Mouse (Mus musculus): ENCODE results near the gene Ccer2.

Ccer2 gene

GRCm38 (mm10) chr7:28758623-28759022, 2.6 kb downstream of the Ccer2 start:
- DNase-seq (ENCODE audit: low spot score), result no peak

- DNase-seq (ENCODE audit: low spot score), result no peak
Measured at GRCm38 (mm10) chr7:28761907-28762306, 5.9 kb downstream of the Ccer2 start.

DNA sequence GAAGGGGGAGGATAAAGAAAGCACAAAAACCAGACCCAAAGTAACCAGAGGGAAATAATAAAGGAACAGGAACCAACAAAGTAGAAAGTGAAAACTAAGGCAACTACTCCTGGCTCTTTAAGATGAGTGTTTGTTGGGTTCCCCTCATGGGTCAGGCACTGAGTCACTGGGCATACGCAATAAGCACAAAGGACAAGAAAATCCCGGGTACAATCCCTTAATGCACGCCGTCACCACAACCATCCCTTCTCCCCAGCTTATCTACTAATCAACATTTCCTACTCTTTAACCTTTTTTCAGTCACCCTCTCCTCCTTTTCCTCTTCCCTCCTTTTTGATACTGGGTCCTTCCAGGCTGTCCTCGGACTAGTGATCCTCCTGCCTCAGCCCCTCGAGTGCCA, 9.2 kb downstream of the Ccer2 start:
- DNase-seq (ENCODE audit: low spot score), result no peak

- DNase-seq (ENCODE audit: low spot score), result peak; percentile 79
Measured at GRCm38 (mm10) chr7:28766173-28766879, 10.4 kb downstream of the Ccer2 start, which contains the start of gene Sirt2. TSS of gene Sirt2 (plus strand) at chr7:28766735.

DNA sequence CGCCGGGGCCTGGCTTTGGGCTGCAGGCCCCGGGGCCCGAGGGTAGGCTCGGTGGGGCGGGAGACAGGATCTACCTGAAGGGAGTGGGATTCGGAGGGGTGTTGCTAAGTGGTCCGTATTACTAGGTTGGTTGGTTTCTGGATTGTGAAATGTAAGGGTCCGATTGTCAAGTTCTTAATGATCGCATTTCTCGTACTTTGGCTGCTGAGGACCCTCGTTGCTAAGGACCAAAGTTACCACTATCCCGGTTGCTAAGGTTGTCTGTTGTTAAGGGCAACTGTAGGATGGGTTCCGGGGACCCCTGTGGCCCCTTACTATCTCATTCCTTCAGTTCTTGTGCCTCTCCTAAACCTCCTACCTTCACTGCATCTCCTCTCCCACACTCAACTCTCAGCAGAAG, 10.9 kb downstream of the Ccer2 start:
- DNase-seq (ENCODE audit: low spot score), result no peak

DNA sequence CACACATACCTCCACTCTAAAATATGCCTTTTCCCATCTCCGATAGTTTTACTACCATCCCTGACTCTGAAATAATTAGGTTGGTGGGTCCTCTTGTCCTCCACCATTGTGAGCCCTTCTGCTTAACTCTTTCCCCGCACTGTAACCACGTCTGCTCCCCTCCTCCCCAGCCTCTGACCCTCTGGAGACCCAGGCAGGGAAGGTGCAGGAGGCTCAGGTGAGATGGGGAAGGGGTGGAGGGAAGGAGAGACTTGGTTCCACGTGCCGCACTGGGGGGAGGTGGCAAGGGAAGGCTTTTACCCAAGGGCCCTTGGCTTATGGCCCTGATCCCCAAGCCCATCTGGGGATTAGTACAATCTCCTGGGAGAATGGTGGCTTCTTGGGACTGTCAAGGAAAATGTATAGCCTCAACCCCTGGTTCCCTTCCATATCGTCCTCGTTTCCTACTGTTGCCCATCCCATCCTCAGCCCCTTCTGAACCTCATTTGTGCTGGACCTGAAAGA, 11.5 kb downstream of the Ccer2 start, which contains the start of gene Nfkbib:
Nfkbib (minus strand) TSS at position 51 of the 504 bp plus-strand sequence.
- DNase-seq (ENCODE audit: low spot score), result no peak

- no peak for DNase-seq (ENCODE audit: low spot score)
Measured at GRCm38 (mm10) chr7:28769414-28769958, 13.5 kb downstream of the Ccer2 start.

GRCm38 (mm10) chr7:28770309-28770708, 14.3 kb downstream of the Ccer2 start:
- no peak for DNase-seq (ENCODE audit: low spot score)

DNA sequence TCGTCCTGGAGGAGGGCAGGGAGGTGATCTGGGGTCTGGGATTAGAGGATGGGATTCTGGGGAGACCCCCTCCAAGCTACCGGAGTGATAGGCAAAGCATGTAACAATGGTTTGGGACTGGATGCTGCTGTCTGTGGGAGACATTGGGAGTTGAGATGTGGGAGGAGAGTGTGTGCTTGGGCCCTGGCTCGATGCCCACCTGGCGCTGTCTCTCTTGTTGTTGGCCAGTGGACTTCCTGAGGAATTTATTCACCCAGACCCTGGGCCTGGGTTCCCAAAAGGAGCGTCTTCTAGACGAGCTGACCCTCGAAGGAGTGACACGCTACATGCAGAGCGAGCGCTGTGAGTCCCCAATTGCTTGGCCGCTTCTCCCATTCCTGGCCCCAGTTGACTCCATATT, 15.9 kb downstream of the Ccer2 start:
- DNase-seq (ENCODE audit: low spot score), result no peak

GRCm38 (mm10) chr7:28773163-28773562, 17.2 kb downstream of the Ccer2 start:
- DNase-seq (ENCODE audit: low spot score), result no peak

- no peak for DNase-seq (ENCODE audit: low spot score)
Measured at GRCm38 (mm10) chr7:28774164-28774563, 18.2 kb downstream of the Ccer2 start.

- no peak for DNase-seq (ENCODE audit: low spot score)
Measured at GRCm38 (mm10) chr7:28775129-28775528, 19.2 kb downstream of the Ccer2 start.

DNA sequence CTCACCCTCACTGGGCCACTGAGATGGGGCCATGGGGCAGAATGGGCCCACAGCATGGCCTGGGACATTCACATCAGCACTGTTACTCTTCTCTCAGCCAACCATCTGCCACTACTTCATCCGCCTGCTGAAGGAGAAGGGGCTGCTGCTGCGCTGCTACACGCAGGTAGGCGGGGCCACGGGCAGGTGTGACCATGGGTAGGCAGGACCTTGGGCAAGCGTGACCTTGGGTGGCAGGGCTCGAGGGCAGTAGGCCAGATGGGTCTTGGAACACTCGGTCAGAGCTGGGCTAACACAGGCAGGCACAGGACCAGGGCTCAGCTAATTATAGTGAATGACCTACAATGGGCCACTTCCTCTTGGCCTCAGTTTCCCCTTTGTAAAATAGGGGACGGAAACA, 22.9 kb downstream of the Ccer2 start:
- DNase-seq (ENCODE audit: low spot score), result no peak

DNA sequence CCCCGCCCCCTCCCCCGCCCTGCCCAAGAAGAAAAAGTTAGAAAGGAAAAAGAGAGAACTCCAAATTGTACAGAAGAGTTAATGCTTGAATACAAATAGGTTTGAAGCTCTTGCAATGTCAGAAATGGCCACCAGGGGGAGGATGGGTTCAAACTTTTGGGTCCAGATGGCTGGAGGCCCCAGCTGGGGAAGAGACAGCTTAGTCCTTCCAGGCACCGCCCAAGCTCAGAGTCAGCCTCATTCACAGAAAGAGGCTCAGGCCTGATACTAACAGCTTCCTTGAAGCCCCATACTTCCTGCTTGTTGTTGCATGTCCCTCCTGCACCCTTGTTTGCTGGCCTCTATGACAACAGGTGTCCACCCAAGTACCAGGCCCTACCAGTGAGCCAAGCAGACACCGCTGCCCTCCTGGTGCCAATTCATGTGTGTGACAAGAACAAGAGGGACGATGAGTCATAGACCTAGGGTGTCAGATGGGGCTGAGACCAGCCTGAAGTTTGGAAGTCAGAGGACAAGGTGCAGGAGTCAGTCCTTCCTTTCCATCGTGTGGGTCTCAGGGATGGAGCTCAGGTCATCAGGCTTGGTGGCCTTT, 24.2 kb downstream of the Ccer2 start:
- peak; percentile 66 for DNase-seq (ENCODE audit: low spot score)

GRCm38 (mm10) chr7:28780857-28781256, 24.9 kb downstream of the Ccer2 start:
- DNase-seq (ENCODE audit: low spot score), result no peak

- DNase-seq (ENCODE audit: low spot score), result no peak
Measured at GRCm38 (mm10) chr7:28781261-28781663, 25.3 kb downstream of the Ccer2 start.

DNA sequence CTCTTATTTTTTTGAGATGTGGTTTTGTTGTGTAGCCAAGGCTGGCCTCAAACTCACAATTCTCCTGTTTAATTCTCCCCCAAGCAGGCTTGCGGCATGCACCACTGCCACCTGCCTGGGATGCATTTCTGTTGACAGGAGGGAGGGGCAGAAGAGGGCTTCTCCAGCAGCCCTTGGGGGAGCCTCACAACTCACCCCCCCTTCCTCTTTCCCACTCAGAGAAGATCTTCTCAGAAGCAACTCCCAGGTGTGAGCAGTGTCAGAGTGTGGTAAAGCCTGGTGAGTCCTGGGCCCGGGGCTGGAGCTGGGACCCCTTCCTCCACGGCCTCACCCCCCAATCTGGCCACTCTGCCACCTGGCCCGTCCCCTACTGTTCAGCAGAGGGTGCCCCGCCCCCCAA, 29.2 kb downstream of the Ccer2 start:
- no peak for DNase-seq (ENCODE audit: low spot score)

GRCm38 (mm10) chr7:28787884-28788283, 31.9 kb downstream of the Ccer2 start:
- no peak for DNase-seq (ENCODE audit: low spot score)

DNA sequence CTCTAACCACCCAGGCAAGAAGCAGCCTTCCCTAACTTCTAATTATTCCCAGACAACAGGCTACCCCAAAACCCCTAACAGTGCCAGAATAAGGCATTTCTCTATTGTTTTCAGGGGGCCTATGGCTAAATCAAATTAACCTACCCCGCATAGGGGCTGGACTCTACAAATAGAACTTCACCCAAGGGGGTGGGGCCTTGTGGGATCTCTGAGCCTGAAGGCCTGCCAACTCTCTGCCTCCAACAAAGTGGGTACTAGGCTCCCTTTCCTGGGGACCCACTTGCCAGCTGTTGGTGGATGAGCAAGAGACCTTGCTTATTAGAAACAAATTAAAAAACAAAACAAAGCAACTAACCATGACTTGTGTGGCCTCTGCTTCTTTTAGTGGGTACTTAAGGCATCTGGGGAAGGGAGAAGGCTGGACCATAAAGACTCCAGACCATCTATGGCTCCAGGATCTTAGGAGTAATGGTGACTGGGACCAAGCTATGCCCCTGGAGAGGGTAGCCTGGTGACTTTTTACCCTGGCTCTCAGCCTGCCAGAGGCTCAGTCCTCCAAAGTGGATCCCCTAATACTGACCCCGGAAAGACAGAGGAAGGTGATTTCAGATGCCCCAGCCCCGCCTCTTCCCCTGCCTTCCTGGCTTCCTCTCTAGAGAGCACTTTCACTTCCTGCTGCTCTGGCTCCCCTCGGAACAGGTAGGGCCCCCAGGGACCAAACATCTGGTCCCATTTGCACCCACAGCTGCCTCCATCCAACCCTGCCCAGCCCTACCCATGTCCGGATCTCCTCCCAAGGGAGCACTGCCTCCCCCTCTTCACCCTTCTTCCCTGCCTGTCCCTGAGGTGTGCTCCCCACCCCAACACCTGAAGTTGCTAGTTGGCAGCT, 32.6 kb downstream of the Ccer2 start, which contains the start of gene Rinl:
Rinl (plus strand) TSS at position 663 of the 889 bp plus-strand sequence.
- DNase-seq (ENCODE audit: low spot score), result no peak

DNA sequence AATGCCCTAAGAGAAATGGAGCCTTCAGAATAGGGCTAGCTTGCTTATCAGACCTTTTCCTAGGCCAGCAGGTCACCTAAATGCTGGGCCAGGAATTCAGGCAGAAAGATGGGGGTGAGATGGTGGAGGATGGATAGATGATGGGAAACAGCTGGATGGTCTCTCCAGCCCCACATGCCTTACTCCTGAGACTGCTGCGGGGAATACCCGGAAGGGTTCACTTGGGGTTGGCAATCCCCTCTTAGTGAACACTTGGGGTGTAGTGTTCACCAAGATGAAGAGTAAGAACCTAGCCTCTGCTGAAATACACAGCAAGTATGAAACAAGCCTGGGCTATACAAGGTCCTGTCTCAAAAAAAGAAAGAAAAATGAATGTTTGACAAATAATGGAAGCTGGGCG, 33.3 kb downstream of the Ccer2 start:
- DNase-seq (ENCODE audit: low spot score), result no peak

DNA sequence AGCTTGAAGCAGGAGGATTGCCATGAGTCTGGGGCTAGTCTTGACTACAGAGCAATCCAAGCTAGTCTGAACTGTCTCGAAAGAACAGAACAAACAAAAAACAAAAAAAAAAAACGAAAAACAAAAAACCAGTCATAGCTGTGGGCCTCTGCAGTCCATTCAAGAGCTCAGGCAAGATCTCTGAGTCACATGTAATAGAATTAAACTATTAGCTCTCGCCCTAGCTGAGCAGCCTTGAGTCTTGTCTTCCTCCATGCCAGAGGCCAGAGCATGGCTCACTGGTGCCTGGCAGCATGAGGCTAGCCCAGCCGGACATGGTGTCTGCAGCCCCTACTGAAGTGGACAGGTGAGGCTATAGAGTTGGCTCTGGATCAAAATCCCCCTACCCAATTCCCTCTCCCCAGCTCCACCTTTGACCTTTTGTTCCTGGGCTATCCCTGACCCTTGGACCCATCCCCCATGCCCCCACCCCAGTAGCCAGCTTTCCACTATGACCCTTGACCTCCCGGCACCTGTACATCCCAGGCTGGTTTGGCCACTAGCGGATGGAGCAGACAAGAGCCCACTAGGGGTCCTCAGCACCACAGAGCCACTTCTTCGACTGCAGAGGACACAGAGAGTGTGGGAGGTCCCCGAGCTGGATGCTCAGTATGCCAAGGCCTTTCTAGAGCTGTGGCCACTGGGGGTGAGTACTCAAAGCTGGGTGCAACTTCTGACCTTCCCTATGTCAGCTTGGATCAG, 34.3 kb downstream of the Ccer2 start:
- DNase-seq (ENCODE audit: low spot score), result no peak
